Mouse (Mus musculus): Measurements from ENCODE around the gene Bcat2. TPM values are rescaled to one million over a fixed set of nuclear protein-coding genes. Genes with fewer than 3 reads are reported as not detected.

Bcat2 gene
- polyA plus RNA-seq, 1 experiment from 2014 or later: 72.0 TPM

GRCm38 (mm10) chr7:45589173-45589572 lies 19.2 kb downstream of the Bcat2 start:
- peaks cover 0 to 3% of the 10 kb centered on the region in 2 experiments; a peak in 1 of 4 replicates for H3K4me1 ChIP-seq (ENCODE audit: control insufficient read depth in 2 of 2, insufficient read depth in 2 of 2, low read length in 2 of 2)
- H3K27me3 ChIP-seq (ENCODE audit: control insufficient read depth, insufficient read depth, low read length): no peaks in the 10 kb centered on the region
- no peaks in the 10 kb centered on the region for H3K9me3 ChIP-seq (ENCODE audit: control insufficient read depth, low read length)
- H3K27ac ChIP-seq (replicated peaks in 1 of 2; ENCODE audit: control insufficient read depth in 1 of 2, insufficient read depth in 1 of 2, low read depth in 2 of 2, low read length in 2 of 2): no peak overlapping the region
- peak overlapping the region; percentile 63 for H3K4me2 ChIP-seq (ENCODE audit: low read length)
- peaks cover 28% of the 10 kb centered on the region for H3K36me3 ChIP-seq (ENCODE audit: control insufficient read depth, insufficient read depth, low read length)
- 3% methylated on average over 19 of the region's 19 CpGs for WGBS
- peak overlapping the region; percentile 32 to 41 for H3K4me3 ChIP-seq (ENCODE audit: control insufficient read depth in 1 of 2, insufficient read depth in 1 of 2, low read depth in 1 of 2, low read length in 2 of 2)
- peak overlapping the region; percentile 18; the same call in 1 of the 2 replicates for H3K9ac ChIP-seq (ENCODE audit: low read length)
- peak; percentile 95 for ATAC-seq (ENCODE audit: insufficient number of reproducible peaks, insufficient read depth, low FRiP score, low read depth)

- H3K27ac ChIP-seq (replicated peaks in 1 of 2; ENCODE audit: control insufficient read depth in 1 of 2, insufficient read depth in 1 of 2, low read depth in 2 of 2, low read length in 2 of 2): no peak overlapping the region
- H3K27me3 ChIP-seq (ENCODE audit: control insufficient read depth, insufficient read depth, low read length): no peaks in the 10 kb centered on the region
- H3K36me3 ChIP-seq (ENCODE audit: control insufficient read depth, insufficient read depth, low read length): peaks cover 21% of the 10 kb centered on the region
- ATAC-seq (ENCODE audit: insufficient number of reproducible peaks, insufficient read depth, low FRiP score, low read depth): no peak
- no peak overlapping the region for H3K4me2 ChIP-seq (ENCODE audit: low read length)
- H3K9ac ChIP-seq (ENCODE audit: low read length): no peak overlapping the region
- 93% methylated on average over 5 of the region's 5 CpGs for WGBS
- H3K9me3 ChIP-seq (ENCODE audit: control insufficient read depth, low read length): no peaks in the 10 kb centered on the region
- H3K4me3 ChIP-seq (ENCODE audit: control insufficient read depth in 1 of 2, insufficient read depth in 1 of 2, low read depth in 1 of 2, low read length in 2 of 2): no peak overlapping the region
- H3K4me1 ChIP-seq (ENCODE audit: control insufficient read depth in 2 of 2, insufficient read depth in 2 of 2, low read length in 2 of 2): peaks cover 0 to 3% of the 10 kb centered on the region in 2 experiments; a peak in 1 of 4 replicates
Observed at GRCm38 (mm10) chr7:45589898-45590297, 19.9 kb downstream of the Bcat2 start.

- Histone ChIP-seq H3K27ac (replicated peaks in 1 of 2; ENCODE audit: control insufficient read depth in 1 of 2, insufficient read depth in 1 of 2, low read depth in 2 of 2, low read length in 2 of 2) (no peak overlapping the region), H3K36me3 (ENCODE audit: control insufficient read depth, insufficient read depth, low read length) (peaks cover 11% of the 10 kb centered on the region), H3K4me2 (ENCODE audit: low read length) (no peak overlapping the region), H3K4me3 (ENCODE audit: control insufficient read depth in 1 of 2, insufficient read depth in 1 of 2, low read depth in 1 of 2, low read length in 2 of 2) (no peak overlapping the region), H3K9ac (ENCODE audit: low read length) (no peak overlapping the region), H3K27me3 (ENCODE audit: control insufficient read depth, insufficient read depth, low read length) (no peaks in the 10 kb centered on the region), H3K9me3 (ENCODE audit: control insufficient read depth, low read length) (no peaks in the 10 kb centered on the region), H3K4me1 (ENCODE audit: control insufficient read depth in 2 of 2, insufficient read depth in 2 of 2, low read length in 2 of 2) (peaks cover 0 to 3% of the 10 kb centered on the region in 2 experiments; a peak in 1 of 4 replicates)
- WGBS: 65% methylated on average over 3 of the region's 3 CpGs
- no peak for ATAC-seq (ENCODE audit: insufficient number of reproducible peaks, insufficient read depth, low FRiP score, low read depth)
Observed at GRCm38 (mm10) chr7:45590874-45591273, 20.9 kb downstream of the Bcat2 start.

DNA sequence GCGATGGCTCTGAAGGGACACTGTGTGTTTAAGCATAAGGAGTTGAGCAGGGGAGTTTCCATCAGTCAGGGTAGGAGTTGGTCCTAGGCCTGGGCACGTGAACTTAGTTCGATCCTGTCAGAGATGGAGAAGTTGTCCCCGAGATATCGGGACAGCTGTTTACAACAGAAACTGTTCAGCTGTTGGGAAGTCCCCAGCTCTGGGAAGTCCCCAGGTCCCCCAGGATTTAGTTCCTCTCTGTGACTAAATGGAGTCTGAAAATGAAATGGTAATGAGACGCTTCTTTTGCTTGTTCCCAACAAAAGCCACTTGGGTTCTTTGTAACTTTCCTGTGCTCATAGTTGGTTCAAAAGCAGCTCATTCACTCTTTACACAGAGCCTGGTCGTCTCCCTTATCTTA lies 21.9 kb downstream of the Bcat2 start:
- H3K4me2 ChIP-seq (ENCODE audit: low read length): no peak overlapping the region
- H3K9me3 ChIP-seq (ENCODE audit: control insufficient read depth, low read length): no peaks in the 10 kb centered on the region
- H3K4me1 ChIP-seq (ENCODE audit: control insufficient read depth in 2 of 2, insufficient read depth in 2 of 2, low read length in 2 of 2): peaks cover 0 to 3% of the 10 kb centered on the region in 2 experiments; a peak in 1 of 4 replicates
- no peak overlapping the region for H3K4me3 ChIP-seq (ENCODE audit: control insufficient read depth in 1 of 2, insufficient read depth in 1 of 2, low read depth in 1 of 2, low read length in 2 of 2)
- H3K27me3 ChIP-seq (ENCODE audit: control insufficient read depth, insufficient read depth, low read length): no peaks in the 10 kb centered on the region
- no peak overlapping the region for H3K27ac ChIP-seq (replicated peaks in 1 of 2; ENCODE audit: control insufficient read depth in 1 of 2, insufficient read depth in 1 of 2, low read depth in 2 of 2, low read length in 2 of 2)
- no peak for ATAC-seq (ENCODE audit: insufficient number of reproducible peaks, insufficient read depth, low FRiP score, low read depth)
- peaks cover 4% of the 10 kb centered on the region; the same call in 1 of the 2 replicates for H3K36me3 ChIP-seq (ENCODE audit: control insufficient read depth, insufficient read depth, low read length)
- no peak overlapping the region for H3K9ac ChIP-seq (ENCODE audit: low read length)
- 75% methylated on average over 7 of the region's 7 CpGs for WGBS

DNA sequence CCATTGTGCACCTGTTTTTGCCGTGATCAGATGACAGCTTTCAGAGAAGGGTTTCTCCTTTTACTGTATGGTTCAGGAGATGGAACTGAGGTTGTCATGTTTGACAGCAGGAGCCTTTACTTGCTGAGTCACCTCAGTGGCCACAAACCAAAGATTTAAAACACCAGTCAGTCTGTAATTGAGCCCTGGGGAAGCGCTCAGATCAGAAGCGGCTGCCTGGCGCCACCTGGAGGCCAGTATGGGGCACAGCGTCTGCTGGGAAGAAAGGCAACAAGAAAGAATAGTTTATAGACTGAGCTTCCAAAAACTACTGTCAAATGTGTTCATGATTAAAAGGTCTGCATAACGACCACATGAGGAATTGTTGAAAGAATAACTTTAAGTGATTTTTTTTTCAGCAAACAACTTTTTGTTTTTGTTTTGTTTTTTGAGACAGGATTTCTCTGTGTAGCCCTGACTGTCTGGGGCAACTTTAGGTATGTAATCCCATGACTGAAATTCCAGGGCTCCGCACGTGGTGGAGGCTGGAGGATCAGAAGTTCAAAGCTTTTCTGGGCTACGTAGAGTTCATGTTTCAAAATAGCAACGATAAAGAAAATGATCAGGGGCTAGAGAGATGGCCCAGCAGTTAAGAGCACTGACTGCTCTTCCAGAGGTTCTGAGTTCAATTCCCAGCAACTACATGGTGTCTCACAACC lies 23.3 kb downstream of the Bcat2 start:
- Histone ChIP-seq H3K9me3 (ENCODE audit: control insufficient read depth, low read length) (no peaks in the 10 kb centered on the region), H3K27ac (replicated peaks in 1 of 2; ENCODE audit: control insufficient read depth in 1 of 2, insufficient read depth in 1 of 2, low read depth in 2 of 2, low read length in 2 of 2) (no peak overlapping the region), H3K9ac (ENCODE audit: low read length) (no peak overlapping the region), H3K27me3 (ENCODE audit: control insufficient read depth, insufficient read depth, low read length) (no peaks in the 10 kb centered on the region), H3K4me2 (ENCODE audit: low read length) (no peak overlapping the region), H3K36me3 (ENCODE audit: control insufficient read depth, insufficient read depth, low read length) (peaks cover under 1% of the 10 kb centered on the region; the same call in 1 of the 2 replicates), H3K4me3 (ENCODE audit: control insufficient read depth in 1 of 2, insufficient read depth in 1 of 2, low read depth in 1 of 2, low read length in 2 of 2) (no peak overlapping the region), H3K4me1 (ENCODE audit: control insufficient read depth in 2 of 2, insufficient read depth in 2 of 2, low read length in 2 of 2) (peaks cover 0 to 3% of the 10 kb centered on the region in 2 experiments; a peak in 1 of 4 replicates)
- 14% methylated on average over 10 of the region's 10 CpGs for WGBS
- ATAC-seq (ENCODE audit: insufficient number of reproducible peaks, insufficient read depth, low FRiP score, low read depth): no peak

- 87% methylated on average over 4 of the region's 4 CpGs for WGBS
- Histone ChIP-seq H3K36me3 (ENCODE audit: control insufficient read depth, insufficient read depth, low read length) (no peaks in the 10 kb centered on the region), H3K27me3 (ENCODE audit: control insufficient read depth, insufficient read depth, low read length) (no peaks in the 10 kb centered on the region), H3K27ac (replicated peaks in 1 of 2; ENCODE audit: control insufficient read depth in 1 of 2, insufficient read depth in 1 of 2, low read depth in 2 of 2, low read length in 2 of 2) (no peak overlapping the region), H3K4me2 (ENCODE audit: low read length) (no peak overlapping the region), H3K4me1 (ENCODE audit: control insufficient read depth in 2 of 2, insufficient read depth in 2 of 2, low read length in 2 of 2) (peaks cover 5 to 6% of the 10 kb centered on the region in 2 experiments; a peak in 3 of 4 replicates), H3K9ac (ENCODE audit: low read length) (no peak overlapping the region), H3K9me3 (ENCODE audit: control insufficient read depth, low read length) (no peaks in the 10 kb centered on the region), H3K4me3 (ENCODE audit: control insufficient read depth in 1 of 2, insufficient read depth in 1 of 2, low read depth in 1 of 2, low read length in 2 of 2) (no peak overlapping the region)
- no peak for ATAC-seq (ENCODE audit: insufficient number of reproducible peaks, insufficient read depth, low FRiP score, low read depth)
Observed at GRCm38 (mm10) chr7:45595176-45595575, 25.2 kb downstream of the Bcat2 start.

DNA sequence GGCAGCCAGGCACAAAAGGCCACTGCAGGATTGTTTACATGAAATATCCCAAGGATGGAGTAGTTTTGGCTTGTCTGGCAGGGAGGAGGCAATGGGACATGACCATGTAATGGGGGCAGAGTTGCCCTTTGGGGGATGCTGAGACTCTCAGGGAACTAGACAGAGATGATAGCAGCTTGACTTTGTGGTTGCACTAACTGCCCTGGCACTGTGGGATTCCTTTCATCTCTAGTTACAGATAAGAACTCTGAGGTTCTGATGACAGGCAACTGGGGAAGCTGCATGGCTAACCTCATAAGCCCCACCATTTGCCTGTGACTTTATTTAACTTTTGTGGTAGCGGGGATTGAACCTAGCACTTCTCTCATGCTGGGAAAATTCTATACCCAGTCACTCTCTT lies 26.2 kb downstream of the Bcat2 start:
- no peak for ATAC-seq (ENCODE audit: insufficient number of reproducible peaks, insufficient read depth, low FRiP score, low read depth)
- H3K27me3 ChIP-seq (ENCODE audit: control insufficient read depth, insufficient read depth, low read length): no peaks in the 10 kb centered on the region
- H3K4me2 ChIP-seq (ENCODE audit: low read length): no peak overlapping the region
- H3K4me1 ChIP-seq (ENCODE audit: control insufficient read depth in 2 of 2, insufficient read depth in 2 of 2, low read length in 2 of 2): peaks cover 5 to 6% of the 10 kb centered on the region in 2 experiments; a peak in 3 of 4 replicates
- H3K36me3 ChIP-seq (ENCODE audit: control insufficient read depth, insufficient read depth, low read length): no peaks in the 10 kb centered on the region
- no peak overlapping the region for H3K9ac ChIP-seq (ENCODE audit: low read length)
- no peak overlapping the region for H3K4me3 ChIP-seq (ENCODE audit: control insufficient read depth in 1 of 2, insufficient read depth in 1 of 2, low read depth in 1 of 2, low read length in 2 of 2)
- 60% methylated on average over 1 of the region's 1 CpGs for WGBS
- H3K27ac ChIP-seq (replicated peaks in 1 of 2; ENCODE audit: control insufficient read depth in 1 of 2, insufficient read depth in 1 of 2, low read depth in 2 of 2, low read length in 2 of 2): no peak overlapping the region
- no peaks in the 10 kb centered on the region for H3K9me3 ChIP-seq (ENCODE audit: control insufficient read depth, low read length)

Data from heart, embryonic 14.5 days (tissue).